Comparison of ENCODE assay signal across 30 mouse cellular contexts in genomic region chr6:96840634-96841033, GRCm38 (mm10).
"Had no signal": no experiment of that assay in that cellular context is flagged by ENCODE, and none has a peak within 500 bp of the region (broad histone marks: within the 10 kb centered on the region; RNA-seq: fewer than 3 reads in every experiment).

No protein-coding gene starts in this region.

- H3K9ac ChIP-seq: embryonic facial prominence, embryonic 12.5 days; embryonic facial prominence, embryonic 13.5 days; embryonic facial prominence, embryonic 15.5 days; forebrain, embryonic 12.5 days; forebrain, embryonic 13.5 days; forebrain, embryonic 15.5 days; forebrain, postnatal 0 days had no signal

- H3K27me3 ChIP-seq: embryonic facial prominence, embryonic 12.5 days; embryonic facial prominence, embryonic 13.5 days; embryonic facial prominence, embryonic 15.5 days; forebrain, embryonic 12.5 days; forebrain, embryonic 13.5 days; forebrain, embryonic 15.5 days had no signal

- H3K27ac ChIP-seq: embryonic facial prominence, embryonic 10.5 days; embryonic facial prominence, embryonic 12.5 days; embryonic facial prominence, embryonic 13.5 days; embryonic facial prominence, embryonic 15.5 days; forebrain, embryonic 10.5 days; forebrain, embryonic 12.5 days; forebrain, embryonic 13.5 days; forebrain, embryonic 15.5 days; gastrocnemius, adult 2 months; heart, adult 2 months had no signal

- DNase-seq: cerebellum, adult 18-20 months; cerebellum, adult 2 months; cerebellum, adult 8-10 months; cerebellum, adult 9-10 months; cerebellum, adult 9-11 months; cerebellum, postnatal 10 days; cerebellum, postnatal 14 days; cerebellum, postnatal 25 days; cerebellum, postnatal 36 days; embryo, embryonic 11 days; forebrain, postnatal 0 days; gastrocnemius, adult 2 months; gastrocnemius, postnatal 10 days; gastrocnemius, postnatal 14 days; gastrocnemius, postnatal 25 days; gastrocnemius, postnatal 36 days; heart, adult 11 months; heart, adult 18-20 months; heart, adult 2 months had no signal

- H3K4me3 ChIP-seq: embryonic facial prominence, embryonic 10.5 days; embryonic facial prominence, embryonic 12.5 days; embryonic facial prominence, embryonic 13.5 days; embryonic facial prominence, embryonic 15.5 days; erythroblast, embryonic 14.5 days; forebrain, embryonic 10.5 days; forebrain, embryonic 12.5 days; forebrain, embryonic 13.5 days; forebrain, embryonic 15.5 days; gastrocnemius, adult 2 months; heart, adult 2 months had no signal

- H3K4me1 ChIP-seq: embryonic facial prominence, embryonic 10.5 days; embryonic facial prominence, embryonic 12.5 days; embryonic facial prominence, embryonic 13.5 days; embryonic facial prominence, embryonic 15.5 days; forebrain, embryonic 10.5 days; forebrain, embryonic 12.5 days; forebrain, embryonic 13.5 days; forebrain, embryonic 15.5 days had no signal

- ATAC-seq: forebrain, embryonic 13.5 days; forebrain, embryonic 14.5 days; forebrain, embryonic 15.5 days; forebrain, embryonic 16.5 days; forebrain, postnatal 0 days had no signal

- H3K4me2 ChIP-seq: embryonic facial prominence, embryonic 12.5 days; embryonic facial prominence, embryonic 13.5 days; embryonic facial prominence, embryonic 15.5 days; forebrain, embryonic 12.5 days; forebrain, embryonic 13.5 days; forebrain, embryonic 15.5 days had no signal

- H3K9me3 ChIP-seq: embryonic facial prominence, embryonic 10.5 days; embryonic facial prominence, embryonic 12.5 days; embryonic facial prominence, embryonic 13.5 days; embryonic facial prominence, embryonic 15.5 days; forebrain, embryonic 10.5 days; forebrain, embryonic 12.5 days; forebrain, embryonic 13.5 days; forebrain, embryonic 15.5 days had no signal

- H3K36me3 ChIP-seq: embryonic facial prominence, embryonic 10.5 days; embryonic facial prominence, embryonic 12.5 days; embryonic facial prominence, embryonic 13.5 days; embryonic facial prominence, embryonic 15.5 days; forebrain, embryonic 10.5 days; forebrain, embryonic 12.5 days; forebrain, embryonic 15.5 days had no signal
